Mouse (Mus musculus) layer of hippocampus, adult 9-11 months (tissue): Measurements from ENCODE around the gene Krtdap.
"Not testable (repeated sequence)": the region's sequence is repeated elsewhere in the genome, so short reads cannot be mapped to it uniquely, and the experiment has no call there.

ENCODE experiments used
- DNase-seq: peaks from one replicate; pipeline ENCODE4 v3.0.0; 2022

The Krtdap gene

GRCm38 (mm10) chr7:30787377-30788022 is at the start of gene Krtdap:
Gene Krtdap (plus strand): TSS chr7:30787896.
- DNase-seq = no peak

- not testable (repeated sequence) for DNase-seq
Observed at GRCm38 (mm10) chr7:30742570-30742969, 45.1 kb upstream of the Krtdap start.

- DNase-seq = not testable (repeated sequence)
Observed at GRCm38 (mm10) chr7:30743617-30744016, 44.1 kb upstream of the Krtdap start, which contains the start of gene Gapdhs. Gene Gapdhs (minus strand): TSS chr7:30743681.

GRCm38 (mm10) chr7:30744022-30744598 is 43.6 kb upstream of the Krtdap start:
- DNase-seq = no peak

GRCm38 (mm10) chr7:30747525-30748204 is 40.0 kb upstream of the Krtdap start:
- DNase-seq = no peak

- DNase-seq = no peak
Observed at GRCm38 (mm10) chr7:30749824-30750606, 37.7 kb upstream of the Krtdap start.

- no peak for DNase-seq
Observed at GRCm38 (mm10) chr7:30751086-30751669, 36.5 kb upstream of the Krtdap start, which contains the start of gene Sbsn. Gene Sbsn (plus strand): TSS chr7:30751471.

- no peak for DNase-seq
Observed at GRCm38 (mm10) chr7:30757001-30757400, 30.7 kb upstream of the Krtdap start.

- no peak for DNase-seq
Observed at GRCm38 (mm10) chr7:30758853-30759252, 28.8 kb upstream of the Krtdap start.

GRCm38 (mm10) chr7:30761769-30762352 is 25.8 kb upstream of the Krtdap start:
- no peak for DNase-seq

GRCm38 (mm10) chr7:30763456-30763855 is 24.2 kb upstream of the Krtdap start, which contains the start of gene Dmkn:
Gene Dmkn (plus strand): TSS chr7:30763756.
- no peak for DNase-seq

GRCm38 (mm10) chr7:30765173-30765572 is 22.5 kb upstream of the Krtdap start:
- no peak for DNase-seq

GRCm38 (mm10) chr7:30766408-30766807 is 21.3 kb upstream of the Krtdap start:
- no peak for DNase-seq

GRCm38 (mm10) chr7:30769236-30769635 is 18.5 kb upstream of the Krtdap start:
- DNase-seq = no peak

- no peak for DNase-seq
Observed at GRCm38 (mm10) chr7:30776104-30776503, 11.6 kb upstream of the Krtdap start.

GRCm38 (mm10) chr7:30777081-30777579 is 10.6 kb upstream of the Krtdap start:
- no peak for DNase-seq

- no peak for DNase-seq
Observed at GRCm38 (mm10) chr7:30777911-30778310, 9.8 kb upstream of the Krtdap start.

GRCm38 (mm10) chr7:30781792-30782191 is 5.9 kb upstream of the Krtdap start:
- DNase-seq = no peak

GRCm38 (mm10) chr7:30782658-30783057 is 5.0 kb upstream of the Krtdap start:
- no peak for DNase-seq

- DNase-seq = no peak
Observed at GRCm38 (mm10) chr7:30785154-30785553, 2.5 kb upstream of the Krtdap start.

GRCm38 (mm10) chr7:30785721-30786546 is 1.8 kb upstream of the Krtdap start:
- peak; percentile 69 for DNase-seq
